Mouse (Mus musculus) central nervous system, embryonic 18 days (tissue): ENCODE data around the gene Mmgt1. TPM values are rescaled to one million over a fixed set of nuclear protein-coding genes. Genes with fewer than 3 reads are reported as not detected.

Experiments
- polyA plus RNA-seq: library from polyadenylated mRNA; depleted of rRNA; stranded (reverse); fragments of >200 nt; gene quantifications from 2 replicates; pipeline ENCODE4 v1.2.3, GENCODE M21; 2012; rRNA removed

Mmgt1 gene
- 35.5 and 37.7 TPM in 2 replicates for polyA plus RNA-seq

GRCm38 (mm10) chrX:56597887-56598640 is at the start of gene Mmgt1:
Mmgt1 (minus strand) TSS chrX:56598069.

GRCm38 (mm10) chrX:56609623-56610317 is 11.9 kb upstream of the Mmgt1 start, which contains the start of gene Slc9a6:
Slc9a6 (plus strand) TSS chrX:56609757.

DNA sequence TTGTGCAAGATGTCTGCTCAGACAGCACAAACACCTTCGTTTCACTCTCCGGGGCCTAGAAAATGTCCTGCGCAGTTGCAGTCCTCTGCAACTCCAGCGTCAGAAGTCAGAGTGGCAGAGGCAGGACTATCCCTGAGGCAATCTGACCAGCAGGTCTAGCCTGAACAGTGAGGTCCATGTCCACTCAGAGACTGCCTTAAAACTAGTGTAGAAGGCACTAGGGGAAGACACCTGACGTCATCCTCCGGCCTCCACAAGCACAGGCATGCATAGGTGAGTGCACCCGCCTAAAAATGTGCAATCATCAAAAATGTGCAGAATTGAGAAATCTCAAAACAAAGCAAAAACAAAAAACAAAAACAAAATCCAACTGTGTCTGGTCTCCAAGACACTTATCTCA is 48.4 kb downstream of the Mmgt1 start, which contains the start of gene Gm648:
Gene Gm648 (minus strand): TSS at position 101 of the 400 bp plus-strand sequence.

Other genes with a start within 250 kb of the Mmgt1 start
- 31.8 and 34.2 TPM in 2 replicates for gene Smim10l2a, start 223.5 kb downstream of the Mmgt1 start, polyA plus RNA-seq
- gene Gm2174, start 150.1 kb downstream of the Mmgt1 start, polyA plus RNA-seq, result not detected in 2 replicates
- gene Ints6l, start 143.2 kb downstream of the Mmgt1 start, polyA plus RNA-seq, result 60.4 and 69.9 TPM in 2 replicates
- gene Gm10477, start 73.3 kb downstream of the Mmgt1 start, polyA plus RNA-seq, result not detected in 2 replicates
- gene Gm648, start 48.5 kb downstream of the Mmgt1 start, polyA plus RNA-seq, result 0.29 and 0.38 TPM in 2 replicates
- 86.0 and 94.2 TPM in 2 replicates for gene Slc9a6, start 11.7 kb upstream of the Mmgt1 start, polyA plus RNA-seq
- gene Fhl1, start 133.7 kb upstream of the Mmgt1 start, polyA plus RNA-seq, result 308 and 351 TPM in 2 replicates
- 0.17 and 0.21 TPM in 2 replicates for gene Map7d3, start 224.3 kb upstream of the Mmgt1 start, polyA plus RNA-seq